Mouse (Mus musculus): Measurements from ENCODE around the gene Heatr5b. TPM values are rescaled to one million over a fixed set of nuclear protein-coding genes. Genes with fewer than 3 reads are reported as not detected.

Heatr5b gene
- total and polyA plus RNA-seq, 2 experiments, result 8.3 to 8.9 TPM

DNA sequence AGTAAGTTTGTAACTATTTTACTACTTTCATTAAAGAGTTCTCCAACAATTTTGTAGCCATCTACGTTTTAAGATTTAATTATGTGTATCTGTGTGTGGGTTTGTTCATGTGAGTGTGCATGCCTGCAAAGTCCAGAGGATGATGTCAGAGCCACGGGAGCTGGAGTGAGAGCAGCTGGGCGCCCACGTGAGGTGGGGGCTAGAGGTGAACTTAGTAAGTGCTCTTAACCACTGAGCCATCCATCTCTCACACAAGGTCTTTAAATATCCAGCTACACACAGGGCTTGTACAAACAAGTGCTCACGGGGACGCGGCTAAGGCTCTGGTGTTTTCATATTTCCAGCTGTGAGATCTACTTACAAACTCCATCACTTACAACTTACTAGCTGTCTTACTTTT lies 69.1 kb downstream of the Heatr5b start:
- Histone ChIP-seq H3K4me1 (ENCODE audit: control insufficient read depth, insufficient read depth, low read length) (no peaks in the 10 kb centered on the region; the same call in 1 of the 2 replicates), H3K4me3 (ENCODE audit: insufficient read depth, low read depth, low read length) (no peak overlapping the region), H3K79me2 (ENCODE audit: control insufficient read depth, insufficient read depth, low read length) (no peaks in the 10 kb centered on the region), H3K36me3 (ENCODE audit: control insufficient read depth, insufficient read depth, low read length) (peaks cover 36% of the 10 kb centered on the region), H3K9ac (ENCODE audit: low read depth, low read length) (no peak overlapping the region), H3K27ac (replicated peaks; ENCODE audit: insufficient read depth, low read depth, low read length) (no peak overlapping the region), H3K27me3 (ENCODE audit: control insufficient read depth, insufficient read depth, low read length) (no peaks in the 10 kb centered on the region)
- 98% methylated on average over 7 of the region's 7 CpGs for WGBS
- no peak for DNase-seq (ENCODE audit: extremely low read depth, low read depth, low spot score)
- TF ChIP-seq POLR2A (IDR thresholded peaks at IDR 0.05; ENCODE audit: extremely low read depth, insufficient read depth, low read length), result no peak
- no peak for TF ChIP-seq CTCF (IDR thresholded peaks at IDR 0.05; ENCODE audit: low read depth, low read length)

DNA sequence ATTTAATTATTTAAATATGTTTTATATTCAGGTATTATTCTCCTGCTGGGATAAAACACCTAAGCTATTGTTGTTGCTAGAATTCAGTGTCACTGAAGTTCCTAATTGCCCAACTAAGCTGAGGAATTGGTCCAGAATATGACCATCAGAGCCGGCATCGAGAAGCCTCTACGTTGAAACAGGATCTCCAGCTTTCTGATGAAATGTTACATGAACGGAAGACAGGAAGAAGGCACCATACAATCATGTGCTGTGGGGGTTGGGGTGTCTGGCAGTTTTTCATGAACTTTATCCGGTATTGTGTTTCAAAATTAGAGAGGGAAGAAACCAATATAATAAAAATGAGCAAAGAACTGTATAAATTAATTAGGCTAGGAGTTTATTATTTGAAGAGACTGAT lies 71.9 kb downstream of the Heatr5b start:
- Histone ChIP-seq H3K27me3 (ENCODE audit: control insufficient read depth, insufficient read depth, low read length) (no peaks in the 10 kb centered on the region), H3K9ac (ENCODE audit: low read depth, low read length) (no peak overlapping the region), H3K79me2 (ENCODE audit: control insufficient read depth, insufficient read depth, low read length) (no peaks in the 10 kb centered on the region), H3K4me1 (ENCODE audit: control insufficient read depth, insufficient read depth, low read length) (no peaks in the 10 kb centered on the region), H3K36me3 (ENCODE audit: control insufficient read depth, insufficient read depth, low read length) (peaks cover 27% of the 10 kb centered on the region; the same call in 1 of the 2 replicates), H3K4me3 (ENCODE audit: insufficient read depth, low read depth, low read length) (no peak overlapping the region), H3K27ac (replicated peaks; ENCODE audit: insufficient read depth, low read depth, low read length) (no peak overlapping the region)
- TF ChIP-seq POLR2A (IDR thresholded peaks at IDR 0.05; ENCODE audit: extremely low read depth, insufficient read depth, low read length) (no peak), CTCF (IDR thresholded peaks at IDR 0.05; ENCODE audit: low read depth, low read length) (no peak)
- WGBS, result 79% methylated on average over 5 of the region's 5 CpGs
- no peak for DNase-seq (ENCODE audit: extremely low read depth, low read depth, low spot score)

DNA sequence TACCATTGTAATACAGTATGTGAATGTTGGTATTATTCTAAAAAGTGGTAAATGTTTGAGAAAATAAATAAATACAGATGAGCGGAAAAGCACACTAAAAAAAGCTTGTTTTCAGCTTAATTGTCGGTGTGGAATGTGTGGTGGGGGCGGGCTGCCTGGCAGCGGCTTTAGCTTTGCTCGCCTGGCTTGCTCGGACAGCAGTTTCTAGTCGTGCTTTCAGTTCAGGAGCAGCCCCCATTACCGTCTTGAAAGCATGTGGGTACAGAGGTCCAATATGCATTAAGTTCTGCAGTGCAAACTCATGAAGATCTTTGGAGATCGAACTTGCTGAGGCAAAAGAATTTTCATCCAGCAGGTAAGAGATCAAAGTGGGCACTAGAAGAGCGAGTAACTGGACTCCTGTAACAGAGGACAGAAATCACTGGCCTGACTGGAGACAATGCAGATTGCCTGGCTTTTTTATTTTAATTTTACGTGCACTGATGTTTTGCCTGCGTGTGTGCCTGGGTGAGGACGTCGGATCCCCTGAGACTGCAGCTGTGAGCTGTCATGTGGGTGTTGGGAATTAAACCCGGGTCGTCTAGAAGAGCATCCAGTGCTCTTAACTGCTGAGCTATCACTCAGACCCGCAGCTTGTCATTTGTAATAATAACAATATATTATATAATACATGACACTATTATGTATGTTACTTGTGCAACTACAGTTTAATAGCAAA lies 82.1 kb downstream of the Heatr5b start:
- H3K9ac ChIP-seq (ENCODE audit: low read depth, low read length), result no peak overlapping the region
- H3K4me3 ChIP-seq (ENCODE audit: insufficient read depth, low read depth, low read length), result no peak overlapping the region
- TF ChIP-seq POLR2A (IDR thresholded peaks at IDR 0.05; ENCODE audit: extremely low read depth, insufficient read depth, low read length) (no peak), CTCF (IDR thresholded peaks at IDR 0.05; ENCODE audit: low read depth, low read length) (no peak)
- no peak overlapping the region for H3K27ac ChIP-seq (replicated peaks; ENCODE audit: insufficient read depth, low read depth, low read length)
- no peaks in the 10 kb centered on the region for H3K4me1 ChIP-seq (ENCODE audit: control insufficient read depth, insufficient read depth, low read length)
- H3K36me3 ChIP-seq (ENCODE audit: control insufficient read depth, insufficient read depth, low read length), result peaks cover 28% of the 10 kb centered on the region
- no peaks in the 10 kb centered on the region for H3K79me2 ChIP-seq (ENCODE audit: control insufficient read depth, insufficient read depth, low read length)
- 89% methylated on average over 17 of the region's 17 CpGs for WGBS
- no peaks in the 10 kb centered on the region for H3K27me3 ChIP-seq (ENCODE audit: control insufficient read depth, insufficient read depth, low read length)
- DNase-seq (ENCODE audit: extremely low read depth, low read depth, low spot score), result no peak

DNA sequence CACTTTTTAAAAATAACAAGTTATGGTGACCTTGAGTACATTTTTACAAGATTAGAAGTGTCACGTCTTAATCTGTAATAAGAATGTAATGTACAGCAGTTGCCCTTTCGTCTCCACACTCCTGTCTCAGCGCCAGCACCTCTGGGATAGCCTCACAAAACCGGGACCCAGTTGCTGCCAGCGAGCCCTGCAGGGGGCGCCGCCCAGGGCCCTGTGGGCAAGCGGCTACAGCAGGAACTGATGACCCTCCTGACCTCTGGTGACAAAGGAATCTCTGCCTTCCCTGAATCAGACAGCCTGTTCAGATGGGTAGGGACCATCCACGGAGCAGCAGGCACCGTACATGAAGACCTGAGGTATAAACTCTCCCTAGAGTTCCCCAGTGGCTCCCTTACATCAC lies 83.1 kb downstream of the Heatr5b start:
- H3K9ac ChIP-seq (ENCODE audit: low read depth, low read length), result no peak overlapping the region
- WGBS, result 83% methylated on average over 10 of the region's 10 CpGs
- H3K36me3 ChIP-seq (ENCODE audit: control insufficient read depth, insufficient read depth, low read length), result peaks cover 27% of the 10 kb centered on the region
- H3K4me1 ChIP-seq (ENCODE audit: control insufficient read depth, insufficient read depth, low read length), result no peaks in the 10 kb centered on the region
- no peak for TF ChIP-seq POLR2A (IDR thresholded peaks at IDR 0.05; ENCODE audit: extremely low read depth, insufficient read depth, low read length)
- 0 out of 2 replicates have a peak, but pooled peaks have one; percentile 2 for TF ChIP-seq CTCF (IDR thresholded peaks at IDR 0.05; ENCODE audit: low read depth, low read length)
- H3K4me3 ChIP-seq (ENCODE audit: insufficient read depth, low read depth, low read length), result no peak overlapping the region
- H3K79me2 ChIP-seq (ENCODE audit: control insufficient read depth, insufficient read depth, low read length), result no peaks in the 10 kb centered on the region
- no peak overlapping the region for H3K27ac ChIP-seq (replicated peaks; ENCODE audit: insufficient read depth, low read depth, low read length)
- H3K27me3 ChIP-seq (ENCODE audit: control insufficient read depth, insufficient read depth, low read length), result no peaks in the 10 kb centered on the region
- no peak for DNase-seq (ENCODE audit: extremely low read depth, low read depth, low spot score)

DNA sequence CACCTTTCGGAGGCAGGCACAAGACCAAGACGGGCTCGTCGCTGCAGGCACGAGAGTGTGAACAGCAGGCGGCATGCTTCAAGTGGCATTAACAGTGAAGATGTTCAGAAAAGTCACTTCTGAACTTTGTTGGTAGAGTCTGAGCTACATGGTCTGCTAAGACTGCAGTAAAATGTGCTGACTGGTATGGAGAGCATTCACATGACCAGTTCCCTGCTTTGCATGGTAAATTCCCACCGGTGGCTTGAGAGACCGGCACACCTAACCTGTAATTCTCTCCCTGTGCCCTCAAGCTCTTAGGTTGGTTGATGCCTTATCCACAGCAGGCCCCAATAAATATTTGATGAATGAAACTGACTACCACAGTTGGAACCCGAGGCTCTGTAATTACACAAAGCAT lies 86.7 kb downstream of the Heatr5b start:
- WGBS, result 92% methylated on average over 9 of the region's 9 CpGs
- H3K9ac ChIP-seq (ENCODE audit: low read depth, low read length), result no peak overlapping the region
- no peaks in the 10 kb centered on the region for H3K4me1 ChIP-seq (ENCODE audit: control insufficient read depth, insufficient read depth, low read length)
- TF ChIP-seq CTCF (IDR thresholded peaks at IDR 0.05; ENCODE audit: low read depth, low read length), result no peak
- TF ChIP-seq POLR2A (IDR thresholded peaks at IDR 0.05; ENCODE audit: extremely low read depth, insufficient read depth, low read length), result no peak
- H3K27me3 ChIP-seq (ENCODE audit: control insufficient read depth, insufficient read depth, low read length), result no peaks in the 10 kb centered on the region
- H3K27ac ChIP-seq (replicated peaks; ENCODE audit: insufficient read depth, low read depth, low read length), result no peak overlapping the region
- H3K4me3 ChIP-seq (ENCODE audit: insufficient read depth, low read depth, low read length), result no peak overlapping the region
- DNase-seq (ENCODE audit: extremely low read depth, low read depth, low spot score), result no peak
- no peaks in the 10 kb centered on the region for H3K79me2 ChIP-seq (ENCODE audit: control insufficient read depth, insufficient read depth, low read length)
- peaks cover 9% of the 10 kb centered on the region for H3K36me3 ChIP-seq (ENCODE audit: control insufficient read depth, insufficient read depth, low read length)

DNA sequence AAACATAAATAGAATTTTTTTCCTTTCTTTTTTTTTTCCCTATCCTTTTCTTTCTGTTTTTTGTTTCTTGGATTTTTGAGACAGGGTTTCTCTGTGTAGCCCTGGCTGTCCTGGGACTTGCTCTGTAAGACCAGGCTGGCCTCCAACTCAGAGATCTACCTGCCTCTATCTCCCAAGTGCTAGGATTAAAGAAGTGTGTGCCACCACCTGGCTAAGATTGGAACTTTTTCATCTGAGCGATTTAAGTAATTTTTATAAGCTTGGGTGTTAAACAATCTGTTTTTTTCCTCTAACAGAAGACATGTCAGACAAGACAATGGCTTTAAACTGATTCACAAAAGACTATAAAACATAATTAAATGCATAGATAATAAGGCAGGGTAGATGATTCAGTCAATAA lies 96.7 kb downstream of the Heatr5b start:
- 58% methylated on average over 1 of the region's 1 CpGs for WGBS

More for the DNA sequence above, 96.7 kb downstream of the Heatr5b start:
- no peak overlapping the region for H3K9ac ChIP-seq (ENCODE audit: low read depth, low read length)
- H3K27ac ChIP-seq (replicated peaks; ENCODE audit: insufficient read depth, low read depth, low read length), result no peak overlapping the region
- peaks cover 12% of the 10 kb centered on the region for H3K79me2 ChIP-seq (ENCODE audit: control insufficient read depth, insufficient read depth, low read length)
- no peak overlapping the region for H3K4me3 ChIP-seq (ENCODE audit: insufficient read depth, low read depth, low read length)
- TF ChIP-seq CTCF (IDR thresholded peaks at IDR 0.05; ENCODE audit: low read depth, low read length) (no peak), POLR2A (IDR thresholded peaks at IDR 0.05; ENCODE audit: extremely low read depth, insufficient read depth, low read length) (no peak)
- H3K27me3 ChIP-seq (ENCODE audit: control insufficient read depth, insufficient read depth, low read length), result no peaks in the 10 kb centered on the region
- peak; percentile 31 for DNase-seq (ENCODE audit: extremely low read depth, low read depth, low spot score)
- H3K36me3 ChIP-seq (ENCODE audit: control insufficient read depth, insufficient read depth, low read length), result no peaks in the 10 kb centered on the region
- H3K4me1 ChIP-seq (ENCODE audit: control insufficient read depth, insufficient read depth, low read length), result peaks cover 4% of the 10 kb centered on the region

All from liver, adult 2 months (tissue).